In the genomic region with DNA sequence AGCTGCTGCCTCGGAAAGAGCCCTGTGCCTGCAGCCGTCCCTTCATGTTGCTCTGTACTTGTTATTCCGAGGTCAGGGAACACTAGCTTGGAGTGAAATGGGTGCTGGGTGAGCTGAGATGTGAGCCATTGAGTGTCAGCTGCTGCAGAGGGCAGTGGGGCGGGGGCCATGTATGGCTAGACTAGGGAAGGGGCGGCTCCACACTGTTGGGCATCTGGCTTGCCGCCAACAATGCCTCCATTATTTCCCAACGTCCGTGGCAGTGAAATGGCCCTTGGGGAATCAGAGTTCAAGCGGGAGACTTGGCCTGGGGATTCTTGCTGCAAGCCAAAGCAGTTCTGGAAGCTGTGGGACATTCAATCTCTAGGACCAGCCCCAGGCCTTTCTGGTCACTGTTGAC, we compare ENCODE assay signal across 21 mouse cellular contexts. TPM values are rescaled to one million over a fixed set of nuclear protein-coding genes. Genes with fewer than 3 reads are reported as not detected.
DNase-seq lines count a peak whose midpoint lies in the region; ATAC-seq and TF ChIP-seq lines count a peak whose summit lies in the region.
"Had no signal": no experiment of that assay in that cellular context is flagged by ENCODE, and none has a peak within 500 bp of the region (broad histone marks: within the 10 kb centered on the region; RNA-seq: fewer than 3 reads in every experiment).

No protein-coding gene starts in this region.

- H3K36me3 ChIP-seq in kidney, embryonic 15.5 days: peaks cover 29% of the 10 kb centered on the region
- H3K36me3 ChIP-seq in hindbrain, postnatal 0 days (ENCODE audit: insufficient read depth, low read length): peaks cover 24% of the 10 kb centered on the region

- peaks cover 12% of the 10 kb centered on the region for H3K4me1 ChIP-seq in kidney, embryonic 15.5 days
- 0 out of 2 replicates have a peak, but pooled peaks cover 5% of the 10 kb centered on the region for H3K4me1 ChIP-seq in hindbrain, postnatal 0 days (ENCODE audit: insufficient read depth, low read length)

- peaks cover 55% of the 10 kb centered on the region for H3K27me3 ChIP-seq in kidney, embryonic 15.5 days
- peaks cover 52% of the 10 kb centered on the region for H3K27me3 ChIP-seq in hindbrain, postnatal 0 days (ENCODE audit: insufficient read depth, low read length)

- no peaks in the 10 kb centered on the region for H3K9me3 ChIP-seq in kidney, embryonic 15.5 days (replicated peaks)
- H3K9me3 ChIP-seq in hindbrain, postnatal 0 days (ENCODE audit: low read length): no peaks in the 10 kb centered on the region
- H3K9me3 ChIP-seq: embryonic facial prominence, embryonic 13.5 days; intestine, embryonic 15.5 days had no signal

- TF ChIP-seq CTCF in hindbrain, postnatal 0 days (IDR thresholded peaks at IDR 0.05; ENCODE audit: low read depth): no peak

- DNase-seq in adrenal gland, adult 2 months: peak; percentile 24
- DNase-seq in adrenal gland, adult 18-20 months (ENCODE audit: low spot score in 2 of 2): no peak
- peak; percentile 27 for DNase-seq in kidney, postnatal 10 days
- DNase-seq in hindbrain, postnatal 0 days (ENCODE audit: low spot score): peak; percentile 35
- DNase-seq in retina, embryonic 14.5 days (ENCODE audit: low spot score): peak; percentile 51
- DNase-seq: cerebellum, adult 11 months; layer of hippocampus, adult 9-11 months had no signal

- no peak for ATAC-seq in kidney, embryonic 15.5 days (replicated peaks; ENCODE audit: low FRiP score)
- no peak for ATAC-seq in hindbrain, postnatal 0 days
- ATAC-seq in frontal cortex, adult (ENCODE audit: low TSS enrichment): no peak
- no peak for ATAC-seq in megakaryocyte, adult 5-6 weeks (ENCODE audit: poor library complexity, severe bottlenecking)

- H3K4me2 ChIP-seq in kidney, embryonic 15.5 days: no peak overlapping the region
- H3K4me2 ChIP-seq in hindbrain, postnatal 0 days (ENCODE audit: low read depth, low read length): no peak overlapping the region
- H3K4me2 ChIP-seq: embryonic facial prominence, embryonic 13.5 days had no signal

- H3K9ac ChIP-seq in kidney, embryonic 15.5 days: no peak overlapping the region
- H3K9ac ChIP-seq in hindbrain, postnatal 0 days (replicated peaks; ENCODE audit: low read length): no peak overlapping the region
- H3K9ac ChIP-seq: embryonic facial prominence, embryonic 13.5 days; intestine, embryonic 15.5 days had no signal

- 6% methylated on average over 9 of the region's 9 CpGs for WGBS in kidney, embryonic 15.5 days
- WGBS in hindbrain, postnatal 0 days: 14% methylated on average over 9 of the region's 9 CpGs

- H3K27ac ChIP-seq in kidney, embryonic 15.5 days: no peak overlapping the region
- no peak overlapping the region for H3K27ac ChIP-seq in hindbrain, postnatal 0 days
- H3K27ac ChIP-seq: embryonic facial prominence, embryonic 13.5 days; heart, adult 2 months; intestine, embryonic 15.5 days had no signal

- no peak overlapping the region for H3K4me3 ChIP-seq in kidney, embryonic 15.5 days (replicated peaks)
- H3K4me3 ChIP-seq in hindbrain, postnatal 0 days (ENCODE audit: low read length): no peak overlapping the region
- H3K4me3 ChIP-seq: embryonic facial prominence, embryonic 13.5 days; heart, adult 2 months; intestine, embryonic 15.5 days had no signal

RNA-seq across cellular contexts. Expression of gene Lhx3, which starts 0.5 kb away (rescaled TPM):
- total RNA-seq in adrenal gland, adult 2 months (2021): 1 to 10 TPM in 1 of 2 experiments, not detected in 1; 2.6 TPM
- polyA plus RNA-seq in adrenal gland, adult 2 months (2012; rRNA removed): 0.84 and 1.4 TPM in 2 replicates
- 1 to 10 TPM in 1 of 2 experiments, not detected in 1; 3.2 TPM for total RNA-seq in adrenal gland, adult 18-20 months (2021)
- polyA plus RNA-seq in kidney, embryonic 15.5 days (2015; fragmentation: Nextera tagmentation; extraction: Ambion mirVana): not detected in 2 replicates
- total RNA-seq in hindbrain, postnatal 0 days (2014; rRNA removed): 2.3 and 7.8 TPM in 2 replicates
- polyA plus RNA-seq in hindbrain, postnatal 0 days (2015; fragmentation: Nextera tagmentation; extraction: Ambion mirVana): 2.2 and 3.2 TPM in 2 replicates
- not detected in 2 replicates for total RNA-seq in megakaryocyte, adult 5-6 weeks (2015)
- total RNA-seq in megakaryocyte, adult 5-6 weeks (2017): not detected in 2 replicates
- total RNA-seq: CH12.LX; gastrocnemius, adult 18-20 months; heart, adult 2 months; left cerebral cortex, postnatal 14 days; liver, adult 2 months; megakaryocyte progenitor cell, adult 5-6 weeks had no signal
- polyA plus RNA-seq: heart, adult 2 months; heart, embryonic 16.5 days; intestine, embryonic 15.5 days; liver, adult 2 months; lung, embryonic 16.5 days; stomach, embryonic 16.5 days had no signal

RNA-seq across cellular contexts. Expression of gene Qsox2, which starts 29.8 kb away (rescaled TPM):
- 10 to 100 TPM; 16.6 to 22.5 TPM for total RNA-seq in adrenal gland, adult 2 months (2021)
- polyA plus RNA-seq in adrenal gland, adult 2 months (2012; rRNA removed): 24.3 and 25.4 TPM in 2 replicates
- total RNA-seq in adrenal gland, adult 18-20 months (2021): 10 to 100 TPM; 16.0 to 17.9 TPM
- 17.5 and 19.6 TPM in 2 replicates for polyA plus RNA-seq in kidney, embryonic 15.5 days (2015; fragmentation: Nextera tagmentation; extraction: Ambion mirVana)
- 20.5 and 24.5 TPM in 2 replicates for total RNA-seq in hindbrain, postnatal 0 days (2014; rRNA removed)
- polyA plus RNA-seq in hindbrain, postnatal 0 days (2015; fragmentation: Nextera tagmentation; extraction: Ambion mirVana): 8.8 and 9.4 TPM in 2 replicates
- total RNA-seq in megakaryocyte, adult 5-6 weeks (2015): 3.5 and 4.7 TPM in 2 replicates
- 1.9 and 2.5 TPM in 2 replicates for total RNA-seq in megakaryocyte, adult 5-6 weeks (2017)

Comparison
In these comparisons a context has a peak if more than half of its experiments do, and no peak if none do; other contexts are left out.
1. DNase-seq: peak in adrenal gland, adult 2 months (single experiment), kidney, postnatal 10 days (single experiment), hindbrain, postnatal 0 days (single experiment) and retina, embryonic 14.5 days (single experiment); none in adrenal gland, adult 18-20 months (0 of 2).